Comparison of ENCODE assay signal across 21 mouse cellular contexts in genomic region chr17:6863521-6863920, GRCm38 (mm10).
DNase-seq lines count a peak whose midpoint lies in the region; ATAC-seq and TF ChIP-seq lines count a peak whose summit lies in the region.
"Had no signal": no experiment of that assay in that cellular context is flagged by ENCODE, and none has a peak within 500 bp of the region (broad histone marks: within the 10 kb centered on the region; RNA-seq: fewer than 3 reads in every experiment).

No protein-coding gene starts in this region.

- H3K4me3 ChIP-seq in kidney, adult 2 months (ENCODE audit: insufficient read depth, low read depth, low read length) = no peak overlapping the region
- H3K4me3 ChIP-seq: embryonic facial prominence, embryonic 12.5 days; gastrocnemius, adult 2 months; heart, embryonic 13.5 days; hindbrain, embryonic 15.5 days; limb, embryonic 12.5 days; liver, embryonic 15.5 days; megakaryocyte, embryonic 14.5 days; neural tube, embryonic 15.5 days had no signal

- TF ChIP-seq POLR2A in kidney, adult 2 months (IDR thresholded peaks at IDR 0.05; ENCODE audit: low read depth, low read length) = no peak

- no peak overlapping the region for H3K27ac ChIP-seq in kidney, adult 2 months (ENCODE audit: insufficient read depth, low read depth, low read length)
- H3K27ac ChIP-seq: embryonic facial prominence, embryonic 12.5 days; gastrocnemius, adult 2 months; heart, embryonic 13.5 days; hindbrain, embryonic 15.5 days; limb, embryonic 12.5 days; liver, embryonic 15.5 days; neural tube, embryonic 15.5 days had no signal

- ATAC-seq in megakaryocyte-erythroid progenitor cell, adult 5-6 weeks (replicated peaks; ENCODE audit: low FRiP score, low TSS enrichment, poor library complexity, severe bottlenecking) = no peak
- ATAC-seq: forebrain, postnatal 0 days had no signal

- peaks cover 24% of the 10 kb centered on the region; the same call in 1 of the 2 replicates for H3K4me1 ChIP-seq in kidney, adult 2 months (ENCODE audit: control insufficient read depth, insufficient read depth, low read length)

- H3K27me3 ChIP-seq in kidney, adult 2 months (replicated peaks; ENCODE audit: control insufficient read depth, insufficient read depth, low read length) = no peaks in the 10 kb centered on the region
- H3K27me3 ChIP-seq: CH12.LX; hindbrain, embryonic 15.5 days had no signal

- no peaks in the 10 kb centered on the region for H3K36me3 ChIP-seq in kidney, adult 2 months (ENCODE audit: control insufficient read depth, insufficient read depth, low read length)
- H3K36me3 ChIP-seq: embryonic facial prominence, embryonic 12.5 days; heart, embryonic 13.5 days; hindbrain, embryonic 15.5 days; limb, embryonic 12.5 days; liver, embryonic 15.5 days; neural tube, embryonic 15.5 days had no signal

- DNase-seq in adrenal gland, postnatal 14 days = peak; percentile 10
- no peak for DNase-seq in adrenal gland, adult 18-20 months (ENCODE audit: low spot score in 2 of 2)
- peak; percentile 41 for DNase-seq in heart, adult 8-10 months (ENCODE audit: low spot score)
- peak; percentile 61 for DNase-seq in kidney, adult 2 months
- DNase-seq in kidney, postnatal 4 days = peak; percentile 60 to 68
- DNase-seq in Muller cell, postnatal 12 days (ENCODE audit: inconsistent ontology term) = no peak
- DNase-seq in T-cell, adult 2 months (ENCODE audit: low spot score) = no peak
- DNase-seq: cerebellum, adult 11-12 months; cerebellum, postnatal 36 days; forebrain, postnatal 0 days; gastrocnemius, adult 2 months; thymus, postnatal 4 days had no signal

- WGBS in kidney, adult 2 months = 74% methylated on average over 6 of the region's 6 CpGs

- no peak for TF ChIP-seq CTCF in kidney, adult 2 months (conservative IDR thresholded peaks at IDR 0.05; ENCODE audit: insufficient read depth, insufficient read length, low read depth, low read length)

Comparison
In these comparisons a context has a peak if more than half of its experiments do, and no peak if none do; other contexts are left out.
1. DNase-seq: peak in adrenal gland, postnatal 14 days (single experiment), heart, adult 8-10 months (single experiment), kidney, adult 2 months (single experiment) and kidney, postnatal 4 days (2 of 2); none in adrenal gland, adult 18-20 months (0 of 2), Muller cell, postnatal 12 days (single experiment) and T-cell, adult 2 months (single experiment).